Mouse (Mus musculus): ENCODE measurements around the gene Teddm1a. TPM values are rescaled to one million over a fixed set of nuclear protein-coding genes. Genes with fewer than 3 reads are reported as not detected.

Gene Teddm1a
- total RNA-seq, 2 experiments from 2014 or later: not detected

DNA sequence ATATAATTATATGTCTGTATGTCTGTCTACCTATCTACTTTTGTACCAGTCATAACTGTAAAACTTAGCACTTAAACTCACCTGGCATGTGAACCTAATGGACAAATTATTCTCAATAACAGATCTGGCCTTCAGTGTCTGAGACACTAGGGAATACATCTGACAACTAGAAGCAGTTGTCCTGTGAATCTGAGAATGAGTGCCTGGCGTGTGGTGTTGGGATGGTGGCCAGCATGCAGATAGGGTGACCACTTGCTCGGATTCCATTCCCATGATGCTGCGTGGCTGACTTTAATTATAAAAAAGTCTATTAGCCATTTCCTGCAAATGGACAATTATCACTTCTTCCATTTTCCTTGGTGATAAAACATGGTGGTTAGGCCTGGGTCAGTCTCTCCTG, 14.3 kb downstream of the Teddm1a start:
- no peak for DNase-seq

- no peak for DNase-seq
These were observed 16.7 kb downstream of the Teddm1a start for GRCm38 (mm10) chr1:153908208-153908607.

DNA sequence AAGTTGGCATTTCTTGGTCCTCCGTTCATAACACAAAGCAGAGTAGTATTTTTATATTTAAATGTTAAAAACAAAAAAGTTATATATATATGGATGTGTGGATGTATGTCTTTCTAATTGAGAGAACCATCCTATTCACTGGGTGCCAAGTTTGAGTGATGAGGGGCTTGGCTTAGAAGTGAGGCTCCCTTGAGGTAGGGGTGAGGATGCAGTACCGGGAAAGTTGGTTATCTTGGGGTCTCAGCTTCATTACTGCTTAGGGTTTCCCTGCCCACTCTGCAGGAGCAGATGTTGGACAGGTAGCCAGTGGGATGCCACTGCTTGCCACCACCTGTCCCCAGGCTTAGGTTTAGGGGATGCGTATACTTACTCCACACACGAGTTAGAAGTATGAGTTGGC, 17.2 kb downstream of the Teddm1a start:
- DNase-seq: no peak

- DNase-seq: no peak
These were observed 17.8 kb downstream of the Teddm1a start for GRCm38 (mm10) chr1:153909213-153909962.

- DNase-seq: no peak
These were observed 18.4 kb downstream of the Teddm1a start for GRCm38 (mm10) chr1:153909963-153910291.

DNA sequence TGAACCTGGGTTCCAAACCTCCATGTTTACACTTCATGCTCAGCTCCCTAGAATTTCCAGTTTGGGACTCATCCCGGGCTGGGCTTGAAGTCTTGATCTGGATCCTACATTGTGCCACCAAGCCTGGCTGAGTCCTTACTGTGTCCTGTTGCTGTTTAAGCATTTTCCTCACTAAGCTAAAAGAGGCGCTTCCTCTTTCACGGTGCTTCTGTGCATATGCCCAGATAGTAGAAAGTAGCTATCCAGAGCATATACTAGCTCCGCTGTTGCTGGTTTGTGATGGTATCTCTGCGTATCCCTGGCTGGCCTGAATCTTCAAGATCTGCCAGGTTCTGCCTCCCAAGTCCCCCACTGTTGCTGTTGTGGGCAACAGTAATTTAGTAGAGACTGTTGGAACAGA, 18.9 kb downstream of the Teddm1a start:
- DNase-seq: no peak

DNA sequence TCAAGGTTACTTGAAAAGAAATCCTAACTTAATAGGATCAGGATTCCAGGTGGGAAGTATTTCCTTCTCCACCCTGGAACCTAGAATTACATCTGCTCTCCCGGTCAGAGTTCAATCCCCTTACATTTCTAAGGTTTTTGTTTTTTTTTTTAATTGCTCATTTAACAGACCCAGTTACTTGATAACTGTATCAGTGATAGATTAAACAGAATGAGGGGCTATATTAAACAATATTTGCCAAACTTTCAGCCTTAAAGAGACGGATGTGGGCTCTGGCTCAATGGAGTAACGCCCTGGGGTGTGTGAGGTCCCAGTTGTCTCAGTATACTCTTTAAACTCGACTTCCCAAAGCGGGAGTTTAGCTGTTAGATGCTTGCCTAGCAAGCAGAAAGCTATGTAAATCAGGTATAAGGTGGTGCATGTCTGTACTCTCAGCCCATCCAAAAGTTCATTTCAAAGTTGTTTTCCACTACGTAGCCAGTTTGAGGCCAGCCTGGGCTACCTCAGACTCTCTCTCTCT, 19.8 kb downstream of the Teddm1a start:
- DNase-seq: no peak

DNA sequence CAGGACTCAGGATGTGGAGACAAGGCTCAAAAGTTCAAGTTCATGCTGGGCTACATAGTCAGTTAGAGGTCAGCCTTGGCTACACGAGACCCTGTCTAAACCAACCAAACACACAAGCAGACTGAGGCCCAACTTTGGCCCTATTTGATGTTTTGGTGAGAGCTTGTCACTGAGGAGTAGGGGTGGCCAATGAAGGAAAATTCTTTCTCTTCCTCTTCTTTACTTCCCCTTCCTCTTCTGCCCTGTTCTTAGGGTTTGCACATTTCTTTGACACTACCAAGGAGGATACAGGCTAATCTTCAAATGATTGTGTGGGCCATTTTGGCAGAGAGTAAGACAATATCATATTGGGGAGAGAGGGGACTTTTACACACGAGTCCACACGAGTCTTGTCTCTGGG, 22.3 kb downstream of the Teddm1a start:
- DNase-seq: no peak

DNA sequence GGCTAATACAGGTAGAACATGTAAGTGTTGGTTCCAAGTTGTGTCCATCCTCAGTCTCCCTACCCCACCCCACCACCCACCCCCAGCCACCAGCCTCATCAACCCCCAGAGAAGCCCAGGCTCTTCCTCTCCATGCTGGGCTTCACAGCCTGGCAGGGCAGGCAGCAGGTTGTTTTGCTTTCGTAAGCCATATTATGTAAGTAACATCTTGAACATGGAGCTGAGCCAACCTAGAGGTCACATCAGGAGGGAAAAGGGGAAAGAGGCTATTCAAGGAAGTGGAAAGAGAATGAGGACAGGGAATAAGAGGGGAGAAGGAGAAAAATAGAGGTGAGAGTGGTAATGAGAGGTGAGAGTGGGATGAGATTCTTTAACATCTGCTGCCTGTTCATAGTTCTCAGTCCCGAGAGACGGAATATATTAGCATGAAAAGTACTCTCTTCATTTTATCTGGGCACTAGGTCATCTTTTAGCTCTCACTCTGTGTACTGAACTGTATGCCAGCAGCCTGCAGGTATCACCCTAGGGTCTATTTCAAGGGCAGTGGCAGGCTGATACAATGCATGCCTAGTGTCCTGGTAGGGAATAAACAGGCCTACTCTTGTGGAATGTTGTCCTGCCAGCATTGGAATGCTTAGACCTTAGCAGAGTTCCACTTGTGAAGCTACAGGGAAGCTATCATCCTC, 27.1 kb downstream of the Teddm1a start:
- DNase-seq: no peak

DNA sequence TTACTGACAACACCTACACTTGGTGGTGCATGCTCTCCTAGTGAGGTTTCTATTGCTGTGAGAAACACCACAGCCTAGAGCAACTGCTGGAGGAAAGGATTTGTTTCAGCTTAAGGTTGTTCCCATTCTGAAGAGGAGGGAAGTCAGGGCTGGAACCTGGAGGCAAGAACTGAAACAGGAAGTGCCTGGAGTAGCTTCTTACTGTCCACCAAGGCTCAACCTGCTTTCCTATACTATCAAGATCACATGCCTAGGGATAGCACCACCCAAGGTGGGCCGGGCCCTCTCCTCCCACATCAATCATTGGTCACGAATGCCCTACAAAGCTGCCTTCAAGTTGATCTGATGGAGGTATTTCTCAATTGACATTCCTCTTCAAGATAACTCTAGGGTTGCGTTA, 30.1 kb downstream of the Teddm1a start:
- DNase-seq: no peak

GRCm38 (mm10) chr1:153922571-153923021, 31.1 kb downstream of the Teddm1a start:
- DNase-seq: peak; percentile 26

DNA sequence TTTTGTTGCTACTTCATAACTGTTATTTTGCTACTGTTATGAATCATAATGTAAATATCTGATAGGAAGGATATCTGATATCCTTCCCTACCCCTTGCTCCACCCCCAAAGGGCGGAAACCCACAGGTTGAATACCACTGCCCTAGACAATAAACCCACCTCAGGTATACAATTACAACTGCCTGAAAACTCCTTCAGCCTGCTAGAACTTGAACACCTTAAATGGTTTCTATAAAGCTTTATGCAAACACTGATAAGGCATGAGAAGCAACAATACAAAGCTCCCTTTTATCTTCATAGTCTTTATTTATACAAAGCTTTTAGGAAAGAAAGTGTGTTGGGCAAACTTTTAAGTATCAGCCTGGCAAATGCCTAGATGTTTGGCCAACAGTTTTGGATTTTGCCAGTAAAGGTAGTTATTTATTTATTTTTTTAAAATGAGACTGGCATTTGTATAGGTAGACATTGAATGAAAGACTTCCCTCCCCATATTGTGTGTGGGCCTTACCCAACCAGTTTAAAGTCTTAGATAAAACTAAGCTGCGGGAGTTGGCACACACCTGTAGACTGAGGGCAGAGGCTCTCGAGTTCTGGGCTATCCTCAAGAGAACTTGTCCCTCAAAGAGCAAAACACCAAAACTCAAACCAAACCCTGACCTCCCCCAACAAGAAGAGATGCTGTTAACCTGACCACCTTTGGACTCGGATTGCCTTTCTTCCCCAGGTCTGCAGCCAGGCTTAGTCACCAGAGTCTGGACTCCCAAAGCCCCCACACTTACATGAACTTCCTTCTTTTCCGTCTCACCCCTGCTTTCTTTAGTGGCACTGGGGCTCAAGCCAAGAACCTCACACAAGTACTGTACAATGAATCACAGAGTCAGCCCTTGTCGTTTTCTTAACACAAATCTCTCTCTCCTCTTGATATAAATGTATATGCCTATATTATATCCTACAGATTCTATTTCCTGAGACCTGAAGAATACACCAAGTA, 33.1 kb downstream of the Teddm1a start:
- DNase-seq: no peak

DNA sequence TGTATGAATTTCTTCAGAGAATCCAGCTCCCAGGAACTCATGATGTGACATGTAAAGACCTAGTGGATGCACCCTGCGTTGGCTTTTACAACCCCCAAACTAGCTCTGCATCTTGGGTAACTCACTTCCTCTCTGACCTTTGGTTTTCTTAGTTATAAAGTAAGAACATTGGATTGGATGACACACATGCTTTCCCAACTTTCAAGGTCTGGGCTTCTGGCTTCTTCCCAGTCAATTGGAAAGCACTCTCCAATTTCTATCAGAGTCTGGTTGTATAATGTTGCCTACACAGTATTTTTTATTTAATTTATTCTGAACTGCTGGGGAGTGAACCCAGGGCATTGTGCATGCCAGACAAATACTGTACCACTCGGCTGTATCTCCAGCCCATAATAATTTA, 38.9 kb downstream of the Teddm1a start:
- no peak for DNase-seq

- no peak for DNase-seq
These were observed 42.2 kb downstream of the Teddm1a start for GRCm38 (mm10) chr1:153933772-153934171.

GRCm38 (mm10) chr1:153935844-153936380, 44.4 kb downstream of the Teddm1a start:
- no peak for DNase-seq

GRCm38 (mm10) chr1:153937025-153937424, 45.5 kb downstream of the Teddm1a start:
- DNase-seq: no peak

DNA sequence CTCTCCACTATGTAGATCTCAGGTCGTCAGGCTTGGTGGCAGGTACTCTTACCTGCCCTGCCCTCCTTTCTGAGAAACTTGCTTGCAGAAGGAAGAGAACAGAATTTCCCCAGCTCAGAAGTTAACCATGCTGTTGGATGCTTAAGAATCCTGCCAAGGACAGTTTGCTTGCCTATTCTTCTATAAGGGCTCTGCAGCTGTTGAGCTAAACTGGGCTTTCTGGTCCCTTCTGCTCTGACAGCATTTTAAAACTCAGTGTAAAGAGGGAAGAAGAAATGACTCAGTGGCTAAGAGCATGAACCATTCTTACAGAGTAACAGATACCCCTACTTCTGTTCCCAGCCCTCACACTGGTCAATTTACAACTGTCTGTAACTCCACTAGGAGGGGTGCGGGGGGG, 49.4 kb downstream of the Teddm1a start:
- no peak for DNase-seq

Small RNA genes within 50 kb of the gene (microRNA-seq; reads per million reads assigned to microRNA genes)
- gene Mir8114: 3.8 to 6.7 reads per million in 2 experiments

Other genes with a start within 250 kb of the Teddm1a start
- 1 to 10 TPM in 1 of 2 experiments, under 1 TPM in 1; 0.99 to 1.2 TPM for gene Rgs8, start 238.7 kb upstream of the Teddm1a start, total RNA-seq (2021)
- 10 to 100 TPM in 1 of 2 experiments, 1 to 10 TPM in 1; 7.7 to 10.8 TPM for gene Rgs16, start 151.4 kb upstream of the Teddm1a start, total RNA-seq (2021)
- gene Rnasel, start 142.3 kb upstream of the Teddm1a start, total RNA-seq (2021): 1 to 10 TPM; 5.9 to 9.7 TPM
- not detected for gene Rgsl1, start 47.6 kb upstream of the Teddm1a start, total RNA-seq (2021)
- gene Teddm1b, start 17.4 kb upstream of the Teddm1a start, total RNA-seq (2021): not detected
- gene Glul, start 8.2 kb downstream of the Teddm1a start, total RNA-seq (2021): 100 to 1,000 TPM in 1 of 2 experiments, 10 to 100 TPM in 1; 90.2 to 146 TPM
- under 1 TPM; 0.65 to 0.75 TPM for gene Teddm2, start 8.5 kb downstream of the Teddm1a start, total RNA-seq (2021)